Mouse (Mus musculus): ENCODE data around the gene Tgfbr3.

Tgfbr3 gene

DNA sequence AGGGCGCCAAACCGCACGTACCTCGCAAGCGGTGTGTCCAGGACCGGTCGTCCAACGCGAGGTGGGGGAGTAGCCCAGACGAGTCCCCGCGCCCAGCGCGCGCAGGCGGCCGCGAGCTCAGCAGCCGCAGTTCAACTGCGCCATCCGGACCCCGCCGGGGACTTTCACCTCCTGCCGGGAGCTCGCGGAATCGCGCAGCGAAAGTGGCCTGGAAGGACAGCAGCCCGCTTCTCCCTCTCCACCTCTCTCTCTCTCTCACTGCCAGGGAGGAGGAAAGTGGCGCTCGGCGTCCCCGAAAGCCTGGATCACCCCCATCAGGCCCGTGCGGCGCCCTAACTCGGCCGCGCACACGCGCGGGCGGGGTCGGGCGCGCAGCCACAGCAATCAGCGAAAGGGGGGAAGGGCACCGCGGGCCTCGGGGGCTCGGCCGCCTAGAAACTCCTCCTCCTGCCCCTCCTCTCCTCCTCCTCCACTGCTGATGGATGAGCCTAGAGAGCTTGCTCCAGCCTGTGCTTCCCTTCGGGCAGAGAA, at the start of gene Tgfbr3:
Gene Tgfbr3, minus strand, starts transcription at position 396 of the 531 bp plus-strand sequence.
- peak; percentile 85 to 89 for DNase-seq (ENCODE audit: low spot score in 2 of 2)

DNA sequence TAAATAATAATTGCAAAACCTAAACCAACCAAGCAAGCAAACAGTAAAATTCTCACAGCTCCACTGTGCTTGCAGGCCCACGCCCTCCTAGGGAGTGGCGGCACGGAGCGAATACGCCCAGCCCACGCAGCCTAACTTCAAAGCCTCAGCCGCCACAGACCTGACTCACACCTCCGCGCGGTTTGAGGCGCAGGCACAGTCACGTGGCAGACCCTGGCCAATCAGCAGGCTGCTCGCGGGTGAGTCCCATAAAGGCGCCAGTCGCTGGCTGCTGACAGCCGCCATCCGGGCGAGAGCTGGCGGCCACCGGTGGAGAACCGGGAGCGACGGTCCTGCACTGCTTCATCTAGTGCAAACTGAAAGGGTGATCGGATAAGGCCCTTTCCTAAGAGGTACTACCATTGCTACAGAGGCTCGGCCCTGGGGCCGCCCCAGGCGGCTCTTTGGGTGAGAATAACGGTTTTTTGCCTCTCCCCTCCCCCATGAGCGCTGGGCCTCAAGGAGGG, 41.5 kb upstream of the Tgfbr3 start, which contains the start of gene Brdt:
Gene Brdt, plus strand, starts transcription at position 244 of the 506 bp plus-strand sequence.
- no peak for DNase-seq (ENCODE audit: low spot score in 2 of 2)

GRCm38 (mm10) chr5:107320703-107321102, 31.3 kb upstream of the Tgfbr3 start:
- no peak for DNase-seq (ENCODE audit: low spot score in 2 of 2)

GRCm38 (mm10) chr5:107317141-107317540, 27.7 kb upstream of the Tgfbr3 start:
- DNase-seq (ENCODE audit: low spot score in 2 of 2): no peak

DNA sequence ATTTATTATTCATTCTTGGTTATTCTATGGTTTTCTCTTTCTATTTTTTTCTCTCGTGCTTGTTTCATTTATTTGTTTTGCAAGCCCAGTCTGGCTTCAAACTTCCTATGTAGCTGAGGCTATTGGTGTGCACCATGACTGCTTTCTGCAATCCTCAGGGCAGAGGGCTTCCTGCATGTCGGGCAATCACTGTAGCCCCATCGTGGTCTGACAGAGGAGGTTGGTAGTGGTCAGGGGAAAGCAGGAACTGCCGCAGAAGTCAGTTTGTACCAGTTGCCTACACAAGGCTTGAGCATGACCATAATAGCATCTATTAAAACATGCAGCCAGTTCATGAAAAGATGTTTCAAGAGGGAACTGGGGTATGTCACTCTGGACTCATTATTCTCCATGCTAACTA, 18.0 kb upstream of the Tgfbr3 start:
- no peak for DNase-seq (ENCODE audit: low spot score in 2 of 2)

DNA sequence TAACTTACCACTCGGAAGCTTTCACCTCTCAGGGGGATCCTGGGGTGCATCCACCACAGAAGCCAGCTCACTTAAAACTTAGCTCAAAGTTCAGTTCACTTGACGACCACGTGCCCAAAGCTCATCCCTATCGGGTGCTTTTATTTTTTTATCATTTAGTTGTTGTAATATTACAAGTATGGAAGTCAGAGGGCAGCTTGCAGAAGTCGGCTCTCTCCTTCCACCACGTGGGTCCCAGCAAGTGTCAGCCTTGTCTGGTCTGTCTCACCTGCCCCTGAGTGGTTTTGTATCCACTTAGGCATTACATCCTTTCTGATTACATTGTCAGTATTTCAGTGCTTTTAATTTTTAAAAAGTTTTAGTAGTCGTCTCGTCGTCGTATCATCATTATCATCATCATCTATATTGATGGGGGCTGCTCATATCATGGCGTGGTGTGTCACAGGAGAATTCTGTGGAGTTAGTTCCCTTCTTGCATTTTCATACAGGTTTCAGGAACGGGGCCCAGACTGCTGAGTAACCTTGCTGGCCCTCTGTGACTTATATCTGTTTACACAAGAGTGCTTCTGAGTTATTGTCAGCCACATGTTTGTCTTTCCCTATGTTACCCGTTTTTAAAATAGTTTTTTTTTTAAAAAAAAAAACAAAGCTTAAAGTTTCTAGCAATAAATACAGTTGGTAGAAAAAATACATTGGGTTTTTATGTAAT, 14.8 kb upstream of the Tgfbr3 start:
- DNase-seq (ENCODE audit: low spot score in 2 of 2): peak in 1 of 2 experiments; percentile 7

DNA sequence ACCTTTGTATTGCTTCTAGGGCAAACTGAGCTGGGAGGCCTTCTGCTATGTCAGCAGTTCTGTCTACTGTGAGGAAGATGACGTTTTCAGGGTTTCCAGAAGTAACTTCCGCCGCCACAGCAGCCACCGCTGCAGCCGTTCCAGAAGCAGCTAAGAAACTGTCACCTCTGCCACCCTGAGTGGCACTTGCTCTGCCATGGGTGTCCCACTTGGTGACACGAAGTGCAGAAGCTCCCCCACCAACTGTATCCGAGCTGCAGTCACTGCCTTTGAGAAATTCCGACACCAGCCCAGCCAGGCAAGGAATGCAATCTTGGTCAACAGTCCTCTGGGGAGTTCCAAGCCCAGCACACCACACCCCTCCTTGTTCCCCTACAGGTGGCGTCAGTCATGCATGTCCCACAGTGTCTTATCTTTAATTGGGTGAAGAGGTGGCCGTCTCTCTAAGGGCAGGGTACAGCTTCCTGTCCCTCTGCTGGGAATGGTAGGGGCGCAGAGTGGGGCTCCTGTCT, 14.0 kb upstream of the Tgfbr3 start:
- DNase-seq (ENCODE audit: low spot score in 2 of 2): no peak

DNA sequence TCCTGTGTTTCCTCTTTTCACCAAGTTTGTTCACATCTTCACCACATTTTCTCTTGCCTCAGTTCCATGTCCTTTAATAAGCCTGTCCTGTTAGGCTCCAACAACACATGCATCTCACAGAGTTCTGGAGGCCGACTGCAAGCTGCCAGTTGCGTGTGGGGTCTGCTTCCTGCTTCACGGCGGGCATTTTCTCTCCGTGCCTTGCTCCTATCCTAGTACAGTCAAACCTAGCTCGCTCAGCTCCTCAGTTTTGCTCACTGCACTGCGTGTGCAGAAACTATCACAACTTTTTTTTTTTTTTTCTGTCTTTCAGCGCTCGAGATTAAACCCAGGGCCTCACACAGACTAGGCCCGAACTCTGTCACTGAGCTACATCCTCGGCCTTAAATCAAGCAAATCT, 9.4 kb upstream of the Tgfbr3 start:
- DNase-seq (ENCODE audit: low spot score in 2 of 2): peak in 1 of 2 experiments; percentile 57

GRCm38 (mm10) chr5:107296512-107297322, 7.3 kb upstream of the Tgfbr3 start:
- no peak for DNase-seq (ENCODE audit: low spot score in 2 of 2)

GRCm38 (mm10) chr5:107295817-107296511, 6.5 kb upstream of the Tgfbr3 start:
- no peak for DNase-seq (ENCODE audit: low spot score in 2 of 2)

DNA sequence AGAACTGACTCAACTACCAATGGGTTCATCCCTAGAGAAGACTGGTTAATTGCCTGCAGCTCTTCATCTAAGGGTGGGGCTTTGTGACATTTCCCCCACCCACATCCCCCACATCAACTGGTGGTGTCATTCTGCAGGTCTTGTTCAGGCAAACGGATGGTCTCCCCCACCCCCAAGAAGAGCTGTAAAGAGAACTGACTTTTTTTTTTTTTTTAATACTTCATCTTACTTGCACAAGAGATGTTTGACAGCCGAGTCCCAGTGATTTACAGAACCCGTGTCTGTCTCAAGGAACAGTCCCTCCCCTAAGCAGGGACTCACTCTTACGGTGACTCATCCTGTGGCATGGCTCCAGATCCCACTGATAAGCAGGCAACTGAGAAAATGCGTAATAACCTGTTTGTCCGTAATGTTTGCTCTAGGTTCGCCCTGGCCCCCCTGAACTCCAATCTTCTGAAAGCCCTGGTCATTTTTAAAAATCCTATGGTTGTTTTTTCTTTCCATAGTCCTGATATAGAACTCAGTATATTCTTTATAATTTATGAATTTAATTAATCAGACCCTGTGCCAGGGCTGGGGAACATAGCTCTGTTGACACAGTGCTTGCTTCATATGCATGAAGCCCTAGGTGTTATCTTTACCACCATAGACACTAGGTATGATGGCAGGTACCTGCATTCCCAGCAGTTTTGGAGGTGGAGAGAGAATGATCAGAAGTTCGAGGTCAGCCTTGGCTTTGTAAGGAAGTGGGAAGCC, 5.8 kb upstream of the Tgfbr3 start:
- peak in 1 of 2 experiments; percentile 64 for DNase-seq (ENCODE audit: low spot score in 2 of 2)

GRCm38 (mm10) chr5:107294041-107294440, 4.6 kb upstream of the Tgfbr3 start:
- DNase-seq (ENCODE audit: low spot score in 2 of 2): no peak

- DNase-seq (ENCODE audit: low spot score in 2 of 2): no peak
Measured at GRCm38 (mm10) chr5:107289986-107290385, 557 bp upstream of the Tgfbr3 start.

GRCm38 (mm10) chr5:107288427-107289233, 799 bp downstream of the Tgfbr3 start:
- peak in 1 of 2 experiments; percentile 54 for DNase-seq (ENCODE audit: low spot score in 2 of 2)

- no peak for DNase-seq (ENCODE audit: low spot score in 2 of 2)
Measured at GRCm38 (mm10) chr5:107287908-107288267, 1.5 kb downstream of the Tgfbr3 start.

DNA sequence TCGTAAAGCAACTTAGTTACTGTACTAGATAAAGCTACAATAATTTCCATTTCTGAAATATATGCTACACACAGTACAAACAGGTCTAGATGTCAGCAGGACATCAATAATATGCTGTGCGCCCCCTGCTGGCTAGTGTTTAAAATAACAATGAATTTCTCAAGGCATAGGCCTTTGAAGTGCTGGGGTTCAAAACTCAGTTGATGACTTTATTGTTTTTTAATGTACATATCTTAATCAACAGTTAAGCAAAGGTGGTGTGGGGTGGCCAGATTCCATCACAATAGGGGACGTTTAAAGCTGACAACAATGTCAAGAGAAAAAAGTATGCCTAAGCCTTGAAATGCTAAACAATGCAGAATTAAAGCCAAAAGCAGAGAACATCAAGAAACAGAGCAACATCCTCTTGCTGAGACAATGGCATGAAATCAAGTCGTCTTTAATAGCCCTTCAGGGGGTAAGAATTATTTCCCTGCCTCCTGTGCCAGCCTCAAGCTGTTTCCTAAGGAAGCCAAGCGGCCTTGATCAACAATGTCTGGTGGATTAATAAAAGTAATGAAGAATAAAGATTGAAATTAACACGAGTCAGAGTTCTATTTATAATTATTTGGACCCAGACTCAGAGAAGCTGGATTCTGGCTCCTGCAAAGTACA, 2.0 kb downstream of the Tgfbr3 start:
- DNase-seq (ENCODE audit: low spot score in 2 of 2): peak; percentile 49 to 71

- no peak for DNase-seq (ENCODE audit: low spot score in 2 of 2)
Measured at GRCm38 (mm10) chr5:107285563-107285962, 3.9 kb downstream of the Tgfbr3 start.

GRCm38 (mm10) chr5:107283935-107284524, 5.4 kb downstream of the Tgfbr3 start:
- no peak for DNase-seq (ENCODE audit: low spot score in 2 of 2)

Data from urinary bladder, postnatal 4 days (tissue).